Mouse (Mus musculus) midbrain, embryonic 13.5 days (tissue): ENCODE measurements at regions not wholly inside any gene's neighbourhood (a gene's known extent, or its start where the extent isn't known, plus 50 kb on each side); places are given as distances from the start of the nearest gene placed in this dataset.

Source experiments
- ATAC-seq: fragments of 200-750 bp; cut with Nextera tagmentation; 2 replicates; pipeline ENCODE4 v1.8.0; 2017; ENCODE audit warnings: mild to moderate bottlenecking, moderate TSS enrichment, moderate library complexity
- H3K27ac ChIP-seq: fragments of 300-500 bp; sonication (generic); 2 replicates; pipeline ENCODE4 v1.5.1; 2015; ENCODE audit warnings: inconsistent platforms, mild to moderate bottlenecking, moderate library complexity
- H3K27me3 ChIP-seq: fragments of 300-500 bp; sonication (generic); 2 replicates; pipeline ENCODE4 v1.6.1; 2015; ENCODE audit warnings: mild to moderate bottlenecking, inconsistent platforms
- H3K36me3 ChIP-seq: fragments of 300-500 bp; sonication (generic); 2 replicates; pipeline ENCODE4 v1.6.1; 2015; ENCODE audit warnings: mild to moderate bottlenecking, inconsistent platforms
- H3K4me1 ChIP-seq: fragments of 300-500 bp; sonication (generic); replicated peaks from 2 replicates; pipeline ENCODE4 v1.6.1; 2015; ENCODE audit warnings: inconsistent platforms
- H3K4me2 ChIP-seq: fragments of 300-500 bp; sonication (generic); replicated peaks from 2 replicates; pipeline ENCODE4 v1.6.1; 2015; ENCODE audit warnings: moderate library complexity, mild to moderate bottlenecking, inconsistent platforms
- H3K4me3 ChIP-seq: fragments of 300-500 bp; sonication (generic); replicated peaks from 2 replicates; pipeline ENCODE4 v1.5.1; 2015; ENCODE audit warnings: mild to moderate bottlenecking, inconsistent platforms
- H3K9ac ChIP-seq: fragments of 300-500 bp; sonication (generic); replicated peaks from 2 replicates; pipeline ENCODE4 v1.6.1; 2015; ENCODE audit warnings: mild to moderate bottlenecking, inconsistent platforms
- H3K9me3 ChIP-seq: fragments of 300-500 bp; sonication (generic); 2 replicates; pipeline ENCODE4 v1.6.1; 2016; ENCODE audit warnings: mild to moderate bottlenecking, inconsistent platforms
- WGBS: fragments of 180-500 bp; shearing (Covaris S2); methylation state at CpG from one replicate; pipeline ENCODE4 v1.1.7; 2015; 5-methylcytosine and 5-hydroxymethylcytosine counted together

DNA sequence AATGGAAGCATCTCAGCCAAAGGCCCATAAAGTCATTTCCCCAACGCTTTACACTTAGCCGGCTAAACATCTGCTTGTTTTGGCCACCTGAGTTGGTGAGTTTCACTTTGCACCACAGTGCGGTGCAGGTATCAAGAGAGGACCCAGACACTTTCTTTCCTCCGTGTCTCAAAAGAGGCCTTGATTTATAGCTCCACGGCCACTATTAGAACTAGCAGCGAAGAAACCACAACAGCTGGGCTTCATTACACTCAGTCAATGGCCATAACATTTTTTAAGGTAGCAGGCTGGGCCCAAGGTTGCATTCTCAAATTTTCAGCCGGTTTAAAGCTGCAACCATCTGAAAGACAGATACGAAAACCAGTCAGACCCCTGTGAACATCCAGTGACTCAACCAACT is 103.4 kb downstream of the Mreg start:
- ATAC-seq = no peak
- no peak overlapping the region for H3K4me3 ChIP-seq
- no peak overlapping the region for H3K9ac ChIP-seq
- WGBS = 94% methylated on average over 8 of the region's 8 CpGs
- no peaks in the 10 kb centered on the region for H3K4me1 ChIP-seq
- no peaks in the 10 kb centered on the region for H3K27me3 ChIP-seq
- no peak overlapping the region for H3K4me2 ChIP-seq
- no peak overlapping the region for H3K27ac ChIP-seq
- no peaks in the 10 kb centered on the region for H3K9me3 ChIP-seq
- no peaks in the 10 kb centered on the region for H3K36me3 ChIP-seq

- no peak for ATAC-seq
These were observed 105.0 kb downstream of the Mreg start for GRCm38 (mm10) chr1:72107125-72107524.

GRCm38 (mm10) chr1:72106655-72107054 is 105.5 kb downstream of the Mreg start:
- Histone ChIP-seq H3K27me3 (no peaks in the 10 kb centered on the region), H3K9me3 (no peaks in the 10 kb centered on the region), H3K4me2 (no peak overlapping the region), H3K9ac (no peak overlapping the region), H3K27ac (no peak overlapping the region), H3K4me3 (no peak overlapping the region), H3K36me3 (no peaks in the 10 kb centered on the region), H3K4me1 (no peaks in the 10 kb centered on the region)
- ATAC-seq = no peak
- 87% methylated on average over 4 of the region's 4 CpGs for WGBS

More at GRCm38 (mm10) chr1:72107125-72107524, 105.0 kb downstream of the Mreg start:
- H3K4me3 ChIP-seq = no peak overlapping the region
- no peaks in the 10 kb centered on the region for H3K27me3 ChIP-seq
- H3K9ac ChIP-seq = no peak overlapping the region
- no peaks in the 10 kb centered on the region for H3K9me3 ChIP-seq
- WGBS = 94% methylated on average over 7 of the region's 7 CpGs
- no peak overlapping the region for H3K4me2 ChIP-seq
- H3K27ac ChIP-seq = no peak overlapping the region
- no peaks in the 10 kb centered on the region for H3K4me1 ChIP-seq
- H3K36me3 ChIP-seq = no peaks in the 10 kb centered on the region

DNA sequence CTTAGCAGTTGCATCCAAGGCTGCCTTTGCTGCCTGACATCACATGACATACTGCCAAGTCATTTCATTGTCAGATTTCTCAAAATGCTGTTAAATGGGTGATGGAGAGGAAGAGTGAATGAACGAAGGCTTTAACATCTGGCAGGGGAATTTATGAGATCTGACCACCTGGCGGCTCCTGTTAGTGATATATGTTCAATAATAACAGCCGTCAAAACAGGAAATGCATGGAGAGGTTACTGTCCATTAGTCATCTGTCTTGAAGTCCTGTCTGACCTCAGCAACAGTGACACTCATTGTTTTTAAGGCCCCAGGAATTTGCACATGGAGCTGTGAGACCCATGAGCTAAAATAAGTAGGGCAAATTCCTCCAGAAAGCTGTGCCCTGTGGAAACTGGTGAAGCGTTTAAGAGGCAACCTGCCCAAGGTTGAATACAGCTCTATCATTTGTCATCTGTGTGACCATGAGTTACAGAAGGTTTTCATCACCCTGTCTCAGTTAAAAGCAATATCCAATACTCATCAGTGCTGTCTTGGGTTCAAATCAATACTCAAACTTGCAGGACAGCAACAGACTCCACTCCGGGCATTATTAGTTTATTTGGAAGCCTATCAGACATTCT is 106.6 kb downstream of the Mreg start:
- WGBS = 88% methylated on average over 5 of the region's 5 CpGs
- Histone ChIP-seq H3K36me3 (no peaks in the 10 kb centered on the region), H3K4me2 (no peak overlapping the region), H3K9me3 (no peaks in the 10 kb centered on the region), H3K4me1 (no peaks in the 10 kb centered on the region), H3K27me3 (no peaks in the 10 kb centered on the region), H3K4me3 (no peak overlapping the region), H3K27ac (no peak overlapping the region), H3K9ac (no peak overlapping the region)
- ATAC-seq = no peak

DNA sequence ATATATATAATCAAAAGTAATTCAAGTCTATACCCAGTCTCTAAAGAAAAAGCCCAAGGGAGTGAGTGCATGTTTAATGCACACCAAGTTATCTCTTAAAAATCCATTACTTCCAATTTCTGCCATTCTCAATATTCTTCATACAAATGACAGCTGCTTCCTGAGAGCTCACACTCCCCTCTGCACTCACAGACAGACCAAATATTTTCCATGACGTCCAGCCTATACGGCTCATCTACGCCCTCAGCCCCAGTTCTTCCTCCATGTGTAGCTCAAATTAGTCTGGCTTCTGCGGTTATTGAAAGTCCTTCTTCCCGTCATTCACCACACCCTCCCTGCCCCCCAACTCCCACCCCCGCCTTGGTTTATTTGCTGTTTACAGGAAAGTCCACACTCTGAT is 108.1 kb downstream of the Mreg start:
- H3K4me3 ChIP-seq = no peak overlapping the region
- no peaks in the 10 kb centered on the region for H3K4me1 ChIP-seq
- no peak overlapping the region for H3K9ac ChIP-seq
- 84% methylated on average over 6 of the region's 6 CpGs for WGBS
- H3K27ac ChIP-seq = no peak overlapping the region
- no peaks in the 10 kb centered on the region for H3K9me3 ChIP-seq
- H3K36me3 ChIP-seq = no peaks in the 10 kb centered on the region
- H3K27me3 ChIP-seq = no peaks in the 10 kb centered on the region
- no peak for ATAC-seq
- H3K4me2 ChIP-seq = no peak overlapping the region

DNA sequence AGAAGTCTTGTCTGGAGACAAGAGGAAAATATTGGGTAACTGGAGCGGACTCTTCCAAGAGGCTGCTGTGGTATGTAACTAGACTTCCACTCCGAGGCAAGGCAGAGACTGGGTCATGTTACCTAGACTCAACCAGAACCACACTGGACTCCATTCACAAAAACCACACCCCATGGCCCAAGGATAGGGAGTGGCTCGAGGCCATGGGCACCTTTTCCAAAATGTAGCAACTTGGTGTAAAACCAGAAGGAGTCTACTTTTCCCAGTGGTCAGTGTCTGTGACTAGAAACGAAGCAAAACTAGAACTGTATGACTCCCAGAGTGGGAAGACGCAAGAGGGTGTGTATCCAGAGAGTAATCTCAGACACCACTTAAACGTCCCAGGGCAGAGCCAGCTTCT is 108.7 kb downstream of the Mreg start:
- 88% methylated on average over 6 of the region's 6 CpGs for WGBS
- no peak for ATAC-seq

GRCm38 (mm10) chr1:72099447-72099846 is 112.7 kb downstream of the Mreg start:
- no peaks in the 10 kb centered on the region for H3K4me1 ChIP-seq
- H3K27ac ChIP-seq = no peak overlapping the region
- no peaks in the 10 kb centered on the region for H3K9me3 ChIP-seq
- WGBS = 70% methylated on average over 5 of the region's 5 CpGs
- H3K9ac ChIP-seq = no peak overlapping the region
- ATAC-seq = no peak
- H3K27me3 ChIP-seq = no peaks in the 10 kb centered on the region
- H3K36me3 ChIP-seq = no peaks in the 10 kb centered on the region
- no peak overlapping the region for H3K4me2 ChIP-seq
- no peak overlapping the region for H3K4me3 ChIP-seq

More for the DNA sequence above, 108.7 kb downstream of the Mreg start:
- Histone ChIP-seq H3K4me3 (no peak overlapping the region), H3K36me3 (no peaks in the 10 kb centered on the region), H3K27ac (no peak overlapping the region), H3K9ac (no peak overlapping the region), H3K4me1 (no peaks in the 10 kb centered on the region), H3K4me2 (no peak overlapping the region), H3K27me3 (no peaks in the 10 kb centered on the region), H3K9me3 (no peaks in the 10 kb centered on the region)

- no peak for ATAC-seq
- H3K4me1 ChIP-seq = no peaks in the 10 kb centered on the region
- 78% methylated on average over 2 of the region's 2 CpGs for WGBS
These were observed 120.8 kb downstream of the Mreg start for GRCm38 (mm10) chr1:72091344-72091743.

GRCm38 (mm10) chr1:72085661-72086060 is 126.4 kb downstream of the Mreg start:
- ATAC-seq = no peak
- Histone ChIP-seq H3K27me3 (no peaks in the 10 kb centered on the region), H3K4me2 (no peak overlapping the region), H3K9me3 (no peaks in the 10 kb centered on the region), H3K4me3 (no peak overlapping the region), H3K36me3 (no peaks in the 10 kb centered on the region), H3K4me1 (no peaks in the 10 kb centered on the region), H3K9ac (no peak overlapping the region), H3K27ac (no peak overlapping the region)
- WGBS = 65% methylated on average over 6 of the region's 6 CpGs

More at GRCm38 (mm10) chr1:72091344-72091743, 120.8 kb downstream of the Mreg start:
- no peaks in the 10 kb centered on the region for H3K27me3 ChIP-seq
- no peak overlapping the region for H3K4me2 ChIP-seq
- no peaks in the 10 kb centered on the region for H3K9me3 ChIP-seq
- H3K4me3 ChIP-seq = no peak overlapping the region
- H3K36me3 ChIP-seq = no peaks in the 10 kb centered on the region
- no peak overlapping the region for H3K27ac ChIP-seq
- no peak overlapping the region for H3K9ac ChIP-seq

DNA sequence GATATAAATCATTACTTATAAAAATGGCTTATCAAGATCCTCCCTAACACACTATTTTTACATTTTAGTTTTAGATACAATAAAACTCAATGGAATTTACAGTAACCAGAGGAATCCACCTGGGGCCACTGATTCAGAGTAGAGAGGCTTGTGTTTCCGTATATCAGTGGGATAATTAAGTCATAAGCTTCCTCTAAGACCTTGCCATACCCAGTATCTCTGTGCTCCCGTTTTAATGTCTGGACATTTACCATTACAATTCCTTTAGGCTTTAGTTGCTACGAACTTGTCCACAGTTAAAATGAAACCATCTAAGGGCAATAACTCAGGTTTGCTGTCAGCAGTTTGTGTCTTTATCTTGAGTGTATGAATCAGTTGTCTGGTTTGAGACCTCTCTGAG is 127.9 kb downstream of the Mreg start:
- no peaks in the 10 kb centered on the region for H3K27me3 ChIP-seq
- H3K9me3 ChIP-seq = no peaks in the 10 kb centered on the region
- no peak overlapping the region for H3K27ac ChIP-seq
- no peak overlapping the region for H3K9ac ChIP-seq
- ATAC-seq = no peak
- H3K4me1 ChIP-seq = no peaks in the 10 kb centered on the region
- H3K36me3 ChIP-seq = no peaks in the 10 kb centered on the region
- 79% methylated on average over 3 of the region's 3 CpGs for WGBS
- no peak overlapping the region for H3K4me3 ChIP-seq
- H3K4me2 ChIP-seq = no peak overlapping the region

DNA sequence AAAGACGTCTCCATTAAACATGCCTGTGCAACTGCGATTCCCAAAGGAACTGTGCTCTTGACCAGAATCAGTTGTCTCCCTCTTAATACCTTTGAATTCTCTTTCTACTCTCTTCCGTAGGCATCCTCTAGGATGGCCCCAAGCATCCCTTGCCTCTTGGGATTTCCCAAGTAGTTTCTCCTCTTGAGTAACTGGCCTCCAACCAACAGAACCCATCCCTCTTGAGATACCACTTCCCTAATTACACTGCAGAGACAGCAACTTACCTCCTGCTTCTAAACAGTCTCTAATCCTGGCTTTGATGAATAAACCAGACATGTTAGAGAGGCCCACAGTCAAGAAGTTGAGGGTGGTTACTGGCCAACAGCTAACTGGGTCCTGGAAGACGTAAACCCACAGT is 129.7 kb downstream of the Mreg start:
- no peaks in the 10 kb centered on the region for H3K9me3 ChIP-seq
- H3K36me3 ChIP-seq = no peaks in the 10 kb centered on the region
- no peak overlapping the region for H3K9ac ChIP-seq
- H3K4me1 ChIP-seq = no peaks in the 10 kb centered on the region
- H3K27ac ChIP-seq = no peak overlapping the region
- ATAC-seq = no peak
- WGBS = 81% methylated on average over 4 of the region's 4 CpGs
- H3K27me3 ChIP-seq = no peaks in the 10 kb centered on the region
- H3K4me2 ChIP-seq = no peak overlapping the region
- no peak overlapping the region for H3K4me3 ChIP-seq

DNA sequence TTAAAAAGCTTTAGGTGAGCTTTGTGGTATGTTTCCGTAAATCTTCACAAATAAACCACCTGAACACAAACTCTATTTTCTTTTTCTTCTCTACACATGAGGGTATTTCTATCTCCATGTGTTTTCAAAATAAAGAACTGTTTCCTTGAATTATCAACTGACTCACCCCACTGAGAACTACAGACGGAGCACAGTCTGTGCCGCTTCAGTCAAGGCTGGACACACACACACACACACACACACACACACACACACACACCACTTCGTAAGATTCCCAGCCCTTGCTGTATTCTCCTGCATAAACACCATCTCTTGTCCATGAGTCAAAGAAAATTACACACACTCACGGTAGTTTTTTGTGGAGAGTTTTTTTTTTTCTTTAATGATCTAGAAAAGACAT is 130.3 kb downstream of the Mreg start:
- no peak for ATAC-seq
- H3K9me3 ChIP-seq = no peaks in the 10 kb centered on the region
- H3K4me2 ChIP-seq = no peak overlapping the region
- no peaks in the 10 kb centered on the region for H3K36me3 ChIP-seq
- H3K9ac ChIP-seq = no peak overlapping the region
- H3K27me3 ChIP-seq = no peaks in the 10 kb centered on the region
- WGBS = 77% methylated on average over 5 of the region's 5 CpGs
- no peaks in the 10 kb centered on the region for H3K4me1 ChIP-seq
- no peak overlapping the region for H3K4me3 ChIP-seq
- no peak overlapping the region for H3K27ac ChIP-seq

DNA sequence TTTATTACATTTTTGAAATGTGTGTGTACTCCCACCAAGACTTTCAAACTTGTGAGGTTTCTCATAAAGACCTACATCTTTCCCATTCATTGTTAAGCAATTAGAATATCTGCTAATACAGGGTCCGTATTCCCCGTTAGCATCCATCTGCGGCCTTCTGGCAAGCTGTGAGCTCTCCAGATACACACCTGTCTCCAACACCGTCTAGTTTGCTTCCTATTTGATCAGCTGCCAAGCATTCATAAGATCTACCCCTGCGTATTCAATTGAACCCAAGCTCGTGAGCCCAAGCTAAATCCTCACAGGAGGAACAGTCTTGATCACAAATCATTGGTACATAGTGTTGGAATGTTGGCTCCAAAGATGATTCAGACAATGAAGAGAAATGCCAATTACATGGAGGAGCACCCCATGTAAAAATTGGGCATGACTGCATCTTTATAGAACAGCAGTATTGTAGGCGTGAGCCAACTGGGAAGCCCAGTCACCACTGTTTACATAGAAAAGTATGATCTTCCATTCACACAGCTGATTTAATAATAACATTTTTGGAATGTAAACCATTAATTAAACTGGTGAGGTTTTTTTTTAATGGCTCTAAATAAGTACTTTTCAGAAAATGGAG is 133.1 kb downstream of the Mreg start:
- Histone ChIP-seq H3K27me3 (no peaks in the 10 kb centered on the region), H3K4me1 (no peaks in the 10 kb centered on the region)
- ATAC-seq = no peak

More for the DNA sequence above, 133.1 kb downstream of the Mreg start:
- H3K27ac ChIP-seq = no peak overlapping the region
- no peak overlapping the region for H3K9ac ChIP-seq
- H3K9me3 ChIP-seq = no peaks in the 10 kb centered on the region
- WGBS = 83% methylated on average over 7 of the region's 7 CpGs
- H3K36me3 ChIP-seq = no peaks in the 10 kb centered on the region
- no peak overlapping the region for H3K4me2 ChIP-seq
- no peak overlapping the region for H3K4me3 ChIP-seq
